Mouse (Mus musculus) kidney, postnatal 0 days (tissue): ENCODE measurements around the gene Pard3. TPM values are rescaled to one million over a fixed set of nuclear protein-coding genes. Genes with fewer than 3 reads are reported as not detected.

Experiments
- ATAC-seq: fragments of 200-750 bp; cut with Nextera tagmentation; replicated peaks from 2 replicates; pipeline ENCODE4 v1.8.0; 2017; ENCODE audit warnings: low read depth, moderate number of reproducible peaks, moderate TSS enrichment, moderate library complexity; ENCODE audit not compliant: low FRiP score
- DNase-seq: peaks from one replicate; pipeline ENCODE4 v3.0.0-alpha.2; 2016; ENCODE audit warnings: low spot score
- H3K27ac ChIP-seq: fragments of 300-500 bp; sonication (generic); 2 replicates; pipeline ENCODE4 v1.5.1; 2014; ENCODE audit warnings: mild to moderate bottlenecking
- H3K27me3 ChIP-seq: fragments of 300-500 bp; sonication (generic); 2 replicates; pipeline ENCODE4 v1.6.1; 2014; ENCODE audit warnings: low read length, mixed read lengths; ENCODE audit not compliant: insufficient read depth
- H3K36me3 ChIP-seq: fragments of 300-500 bp; sonication (generic); 2 replicates; pipeline ENCODE4 v1.6.1; 2014; ENCODE audit warnings: low read length, mixed read lengths; ENCODE audit not compliant: insufficient read depth
- H3K4me1 ChIP-seq: fragments of 300-500 bp; sonication (generic); replicated peaks from 2 replicates; pipeline ENCODE4 v1.6.1; 2014; ENCODE audit warnings: antibody characterized with exemption, low read length, mixed read lengths; ENCODE audit not compliant: insufficient read depth
- H3K4me2 ChIP-seq: fragments of 300-500 bp; sonication (generic); 2 replicates; pipeline ENCODE4 v1.6.1; 2014; ENCODE audit warnings: mild to moderate bottlenecking, low read length, moderate library complexity, mixed read lengths
- H3K4me3 ChIP-seq: fragments of 300-500 bp; sonication (generic); replicated peaks from 2 replicates; pipeline ENCODE4 v1.5.1; 2014; ENCODE audit warnings: low read depth, low read length
- H3K9ac ChIP-seq: fragments of 300-500 bp; sonication (generic); 2 replicates; pipeline ENCODE4 v1.6.1; 2014; ENCODE audit warnings: low read depth, low read length
- H3K9me3 ChIP-seq: fragments of 300-500 bp; sonication (generic); replicated peaks from 2 replicates; pipeline ENCODE4 v1.6.1; 2016; ENCODE audit warnings: low read length, inconsistent platforms, mixed read lengths
- CTCF ChIP-seq: IDR thresholded peaks from 2 replicates; pipeline ENCODE4 v1.5.1; 2016; ENCODE audit warnings: antibody characterized with exemption, low read depth, mild to moderate bottlenecking, moderate library complexity
- WGBS: fragments of 180-500 bp; shearing (Covaris S2); extraction: QIAGEN DNeasy Blood & Tissue Kit; methylation state at CpG from one replicate; pipeline ENCODE4 v1.1.7; 2014; 5-methylcytosine and 5-hydroxymethylcytosine counted together
- polyA plus RNA-seq: library from polyadenylated mRNA; unstranded; fragments of >200 nt; fragmentation: Nextera tagmentation; extraction: Ambion mirVana; gene quantifications from 2 replicates; pipeline ENCODE4 v1.2.1, GENCODE M21; 2015

The Pard3 gene
- polyA plus RNA-seq, 1 experiment from 2014 or later = 23.1 TPM

GRCm38 (mm10) chr8:127268239-127269024 lies 204.7 kb downstream of the Pard3 start:
- no peaks in the 10 kb centered on the region for H3K36me3 ChIP-seq
- WGBS = 66% methylated on average over 12 of the region's 12 CpGs
- H3K4me3 ChIP-seq = no peak overlapping the region
- no peaks in the 10 kb centered on the region for H3K27me3 ChIP-seq
- no peak for ATAC-seq
- no peak overlapping the region for H3K4me2 ChIP-seq
- H3K9ac ChIP-seq = no peak overlapping the region
- no peak overlapping the region for H3K27ac ChIP-seq
- H3K9me3 ChIP-seq = no peaks in the 10 kb centered on the region
- peak; percentile 12; the same call in 1 of the 2 replicates for TF ChIP-seq CTCF
- DNase-seq = no peak
- 0 out of 2 replicates have a peak, but pooled peaks cover 2% of the 10 kb centered on the region for H3K4me1 ChIP-seq

- DNase-seq (no peak), ATAC-seq (no peak)
- Histone ChIP-seq H3K9ac (no peak overlapping the region), H3K27me3 (no peaks in the 10 kb centered on the region), H3K4me3 (no peak overlapping the region), H3K4me1 (0 out of 2 replicates have a peak, but pooled peaks cover 2% of the 10 kb centered on the region), H3K4me2 (no peak overlapping the region), H3K9me3 (no peaks in the 10 kb centered on the region), H3K36me3 (no peaks in the 10 kb centered on the region), H3K27ac (no peak overlapping the region)
- 79% methylated on average over 2 of the region's 2 CpGs for WGBS
- no peak for TF ChIP-seq CTCF
Observed at GRCm38 (mm10) chr8:127269082-127269747, 205.5 kb downstream of the Pard3 start.

- no peak for DNase-seq
- Histone ChIP-seq H3K27me3 (no peaks in the 10 kb centered on the region), H3K4me3 (no peak overlapping the region), H3K9ac (no peak overlapping the region), H3K27ac (no peak overlapping the region), H3K36me3 (no peaks in the 10 kb centered on the region), H3K9me3 (no peaks in the 10 kb centered on the region), H3K4me1 (0 out of 2 replicates have a peak, but pooled peaks cover 2% of the 10 kb centered on the region), H3K4me2 (no peak overlapping the region)
- no peak for TF ChIP-seq CTCF
- WGBS = 88% methylated on average over 3 of the region's 3 CpGs
- no peak for ATAC-seq
Observed at GRCm38 (mm10) chr8:127271186-127271585, 207.5 kb downstream of the Pard3 start.

GRCm38 (mm10) chr8:127280299-127280974 lies 216.7 kb downstream of the Pard3 start:
- no peak for DNase-seq
- Histone ChIP-seq H3K9me3 (no peaks in the 10 kb centered on the region), H3K27me3 (no peaks in the 10 kb centered on the region), H3K4me3 (no peak overlapping the region), H3K4me2 (no peak overlapping the region), H3K27ac (no peak overlapping the region), H3K9ac (no peak overlapping the region), H3K36me3 (no peaks in the 10 kb centered on the region), H3K4me1 (0 out of 2 replicates have a peak, but pooled peaks cover 3% of the 10 kb centered on the region)
- no peak for TF ChIP-seq CTCF
- 94% methylated on average over 7 of the region's 7 CpGs for WGBS
- ATAC-seq = no peak

GRCm38 (mm10) chr8:127281035-127281434 lies 217.3 kb downstream of the Pard3 start:
- H3K27me3 ChIP-seq = no peaks in the 10 kb centered on the region
- DNase-seq = no peak
- no peak overlapping the region for H3K9ac ChIP-seq
- no peak for TF ChIP-seq CTCF
- H3K4me1 ChIP-seq = 0 out of 2 replicates have a peak, but pooled peaks cover 3% of the 10 kb centered on the region
- H3K9me3 ChIP-seq = no peaks in the 10 kb centered on the region
- 92% methylated on average over 4 of the region's 4 CpGs for WGBS
- no peak overlapping the region for H3K27ac ChIP-seq
- ATAC-seq = no peak
- H3K4me3 ChIP-seq = no peak overlapping the region
- no peak overlapping the region for H3K4me2 ChIP-seq
- no peaks in the 10 kb centered on the region for H3K36me3 ChIP-seq
